Mouse (Mus musculus): ENCODE measurements around the gene Glis1. TPM values are rescaled to one million over a fixed set of nuclear protein-coding genes. Genes with fewer than 3 reads are reported as not detected.

Gene Glis1
- polyA plus RNA-seq (2017; shearing (Covaris generic)) = under 1 TPM in 1 of 2 experiments, not detected in 1; 0.43 TPM

DNA sequence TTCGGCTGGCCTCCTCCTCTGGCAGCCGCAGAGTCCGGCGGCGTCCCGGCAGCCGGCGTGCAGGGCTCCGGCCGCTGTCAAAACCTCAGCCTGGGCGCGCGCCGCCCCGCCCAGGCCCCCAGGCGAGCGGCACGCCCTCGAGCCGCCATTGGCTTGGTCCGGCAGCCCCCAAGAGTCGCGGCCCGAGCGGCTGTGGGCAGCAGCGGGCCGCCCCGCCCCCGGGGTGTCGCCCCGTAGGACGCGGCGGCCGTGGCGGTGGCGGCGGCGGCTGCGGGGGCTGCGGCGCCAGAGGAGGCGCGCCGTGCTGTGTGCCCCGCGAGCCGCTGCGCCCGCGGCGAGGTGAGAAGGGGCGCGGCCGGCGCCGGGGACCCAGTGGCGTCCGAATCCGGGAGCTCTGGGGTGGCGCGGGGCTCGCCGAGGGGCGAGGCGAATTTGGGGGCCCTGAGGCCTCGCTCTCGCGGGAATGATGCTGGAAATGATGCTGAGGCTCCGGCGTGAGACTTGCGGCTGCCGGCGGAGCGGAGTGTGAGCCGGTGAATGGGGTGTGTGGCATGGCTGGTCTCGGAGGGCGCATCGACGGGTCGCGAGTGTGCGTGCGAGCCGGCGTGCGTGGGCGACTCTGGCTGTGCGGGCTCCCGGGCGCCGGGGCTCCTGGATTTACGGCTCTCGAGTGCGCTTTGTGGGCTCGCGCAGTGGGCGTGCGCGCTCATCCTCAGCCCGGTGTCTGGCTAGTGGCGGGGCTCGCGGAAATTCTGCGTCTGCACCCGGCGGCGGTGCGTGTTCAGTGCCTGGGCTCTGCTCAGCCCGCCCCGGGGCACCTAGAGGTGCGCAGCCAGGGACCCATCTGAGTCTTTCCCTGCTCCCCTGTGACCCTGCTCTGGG is at the start of gene Glis1:
Gene Glis1, plus strand, starts transcription at position 236 of the 882 bp plus-strand sequence.

DNA sequence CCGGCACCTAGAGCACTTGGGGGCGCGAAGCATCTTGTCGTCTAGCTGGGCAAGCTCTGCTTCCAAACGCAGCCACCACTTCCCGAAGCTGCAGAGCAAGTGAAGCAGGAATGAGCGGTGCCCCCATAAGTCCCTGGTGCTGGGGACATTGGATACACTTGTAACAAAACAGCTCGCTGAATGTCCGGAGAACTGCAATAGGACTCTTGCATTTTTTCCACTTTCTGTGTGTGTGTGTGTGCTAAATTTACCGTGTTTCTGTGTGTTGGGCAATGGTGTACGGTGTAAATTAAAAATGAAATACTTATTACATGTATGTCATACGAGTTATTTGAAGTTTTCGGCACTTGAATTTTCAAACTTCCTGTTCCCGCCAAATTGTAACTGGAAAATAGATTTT is 249.7 kb downstream of the Glis1 start, which contains the start of gene Dmrtb1:
Gene Dmrtb1, minus strand, starts transcription at position 101 of the 400 bp plus-strand sequence.

Other genes with a start within 250 kb of the Glis1 start
- gene Ldlrad1, start 225.4 kb upstream of the Glis1 start, polyA plus RNA-seq (2017; shearing (Covaris generic)) = under 1 TPM in 1 of 2 experiments, not detected in 1; 0.27 TPM
- 10 to 100 TPM; 25.1 to 33.5 TPM for gene Lrrc42, start 181.1 kb upstream of the Glis1 start, polyA plus RNA-seq (2017; shearing (Covaris generic))
- gene Hspb11, start 181.0 kb upstream of the Glis1 start, polyA plus RNA-seq (2017; shearing (Covaris generic)) = 10 to 100 TPM; 20.6 to 27.1 TPM
- gene Dio1, start 127.4 kb upstream of the Glis1 start, polyA plus RNA-seq (2017; shearing (Covaris generic)) = under 1 TPM in 1 of 2 experiments, not detected in 1; 0.32 TPM
- 100 to 1,000 TPM; 106 to 119 TPM for gene Yipf1, start 120.2 kb upstream of the Glis1 start, polyA plus RNA-seq (2017; shearing (Covaris generic))
- 1 to 10 TPM; 4.3 to 6.3 TPM for gene Ndc1, start 66.8 kb upstream of the Glis1 start, polyA plus RNA-seq (2017; shearing (Covaris generic))
- gene Dmrtb1, start 249.6 kb downstream of the Glis1 start, polyA plus RNA-seq (2017; shearing (Covaris generic)) = not detected

All from activated CD4-positive, CD25-positive, alpha-beta regulatory T cell (primary cell).